Mouse (Mus musculus): ENCODE results near the gene Gm614. TPM values are rescaled to one million over a fixed set of nuclear protein-coding genes. Genes with fewer than 3 reads are reported as not detected.
A peak's percentile ranks its signal among the peaks of the same experiment; 100 is the strongest.

Gm614 gene
- polyA plus RNA-seq, 1 experiment: 68.4 TPM

- H3K36me3 ChIP-seq (ENCODE audit: control insufficient read depth, insufficient read depth, low read length): no peaks in the 10 kb centered on the region
- peaks cover 2% of the 10 kb centered on the region; the same call in 1 of the 2 replicates for H3K4me1 ChIP-seq (ENCODE audit: control insufficient read depth, insufficient read depth, low read length)
- no peak overlapping the region for H3K27ac ChIP-seq (ENCODE audit: control insufficient read depth, insufficient read depth, low read depth, low read length)
- no peak for TF ChIP-seq POLR2A (IDR thresholded peaks at IDR 0.05; ENCODE audit: control insufficient read depth, low read depth, low read length)
- no peak for TF ChIP-seq CTCF (IDR thresholded peaks at IDR 0.05; ENCODE audit: control insufficient read depth, insufficient read depth, insufficient replicate concordance, low read depth, low read length)
- no peak overlapping the region for H3K4me3 ChIP-seq (ENCODE audit: control insufficient read depth, low read depth, low read length)
- no peaks in the 10 kb centered on the region for H3K27me3 ChIP-seq (ENCODE audit: control insufficient read depth, insufficient read depth, low read length)
Measured at GRCm38 (mm10) chrX:101256603-101257002, 7.2 kb downstream of the Gm614 start.

GRCm38 (mm10) chrX:101254740-101255139 is 9.1 kb downstream of the Gm614 start:
- no peaks in the 10 kb centered on the region for H3K27me3 ChIP-seq (ENCODE audit: control insufficient read depth, insufficient read depth, low read length)
- TF ChIP-seq CTCF (IDR thresholded peaks at IDR 0.05; ENCODE audit: control insufficient read depth, insufficient read depth, insufficient replicate concordance, low read depth, low read length) (no peak), POLR2A (IDR thresholded peaks at IDR 0.05; ENCODE audit: control insufficient read depth, low read depth, low read length) (no peak)
- peak overlapping the region; percentile 91 for H3K4me3 ChIP-seq (ENCODE audit: control insufficient read depth, low read depth, low read length)
- H3K27ac ChIP-seq (ENCODE audit: control insufficient read depth, insufficient read depth, low read depth, low read length): peak overlapping the region; percentile 24
- H3K36me3 ChIP-seq (ENCODE audit: control insufficient read depth, insufficient read depth, low read length): no peaks in the 10 kb centered on the region
- peaks cover 2% of the 10 kb centered on the region; the same call in 1 of the 2 replicates for H3K4me1 ChIP-seq (ENCODE audit: control insufficient read depth, insufficient read depth, low read length)

- no peaks in the 10 kb centered on the region for H3K27me3 ChIP-seq (ENCODE audit: control insufficient read depth, insufficient read depth, low read length)
- H3K4me3 ChIP-seq (ENCODE audit: control insufficient read depth, low read depth, low read length): peak within 1 kb of the TSS; percentile 91
- peak within 1 kb of the TSS; percentile 24 for H3K27ac ChIP-seq (ENCODE audit: control insufficient read depth, insufficient read depth, low read depth, low read length)
- peaks cover 2% of the 10 kb centered on the region; the same call in 1 of the 2 replicates for H3K4me1 ChIP-seq (ENCODE audit: control insufficient read depth, insufficient read depth, low read length)
- H3K36me3 ChIP-seq (ENCODE audit: control insufficient read depth, insufficient read depth, low read length): no peaks in the 10 kb centered on the region
- TF ChIP-seq CTCF (IDR thresholded peaks at IDR 0.05; ENCODE audit: control insufficient read depth, insufficient read depth, insufficient replicate concordance, low read depth, low read length) (no peak), POLR2A (IDR thresholded peaks at IDR 0.05; ENCODE audit: control insufficient read depth, low read depth, low read length) (no peak)
Measured at GRCm38 (mm10) chrX:101253952-101254729, 9.7 kb downstream of the Gm614 start, which contains the start of gene Foxo4. Gene Foxo4 (plus strand): TSS chrX:101254528.

GRCm38 (mm10) chrX:101245011-101245410 is 18.8 kb downstream of the Gm614 start:
- H3K4me3 ChIP-seq (ENCODE audit: control insufficient read depth, low read depth, low read length): peak overlapping the region; percentile 21; the same call in 1 of the 2 replicates
- TF ChIP-seq POLR2A (IDR thresholded peaks at IDR 0.05; ENCODE audit: control insufficient read depth, low read depth, low read length) (no peak), CTCF (IDR thresholded peaks at IDR 0.05; ENCODE audit: control insufficient read depth, insufficient read depth, insufficient replicate concordance, low read depth, low read length) (no peak)
- no peak overlapping the region for H3K27ac ChIP-seq (ENCODE audit: control insufficient read depth, insufficient read depth, low read depth, low read length)

DNA sequence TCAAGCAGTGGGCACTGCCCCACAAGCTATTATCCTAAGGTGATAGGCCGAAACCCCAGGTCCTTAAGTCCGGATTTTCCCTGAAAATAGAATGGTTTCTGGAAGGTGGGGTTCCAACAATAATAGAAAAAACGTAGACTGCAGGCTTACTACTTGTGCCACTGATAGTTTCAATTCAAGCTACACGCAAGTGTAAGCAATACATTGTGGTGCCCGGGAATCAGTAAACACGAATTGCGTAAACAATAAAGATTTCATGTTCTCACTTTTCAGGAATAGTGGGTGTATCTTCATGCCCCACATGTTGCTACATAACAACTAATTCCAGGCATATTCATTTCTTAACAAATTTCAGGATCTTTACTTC is 41.0 kb downstream of the Gm614 start:
- Histone ChIP-seq H3K27ac (ENCODE audit: control insufficient read depth, insufficient read depth, low read depth, low read length) (no peak overlapping the region), H3K27me3 (ENCODE audit: control insufficient read depth, insufficient read depth, low read length) (no peaks in the 10 kb centered on the region), H3K4me3 (ENCODE audit: control insufficient read depth, low read depth, low read length) (peak overlapping the region; percentile 77), H3K4me1 (ENCODE audit: control insufficient read depth, insufficient read depth, low read length) (peaks cover 2% of the 10 kb centered on the region; the same call in 1 of the 2 replicates), H3K36me3 (ENCODE audit: control insufficient read depth, insufficient read depth, low read length) (no peaks in the 10 kb centered on the region)
- TF ChIP-seq CTCF (IDR thresholded peaks at IDR 0.05; ENCODE audit: control insufficient read depth, insufficient read depth, insufficient replicate concordance, low read depth, low read length) (no peak), POLR2A (IDR thresholded peaks at IDR 0.05; ENCODE audit: control insufficient read depth, low read depth, low read length) (no peak)

More at GRCm38 (mm10) chrX:101245011-101245410, 18.8 kb downstream of the Gm614 start:
- H3K27me3 ChIP-seq (ENCODE audit: control insufficient read depth, insufficient read depth, low read length): no peaks in the 10 kb centered on the region
- no peaks in the 10 kb centered on the region for H3K4me1 ChIP-seq (ENCODE audit: control insufficient read depth, insufficient read depth, low read length)
- no peaks in the 10 kb centered on the region for H3K36me3 ChIP-seq (ENCODE audit: control insufficient read depth, insufficient read depth, low read length)

- H3K27ac ChIP-seq (ENCODE audit: control insufficient read depth, insufficient read depth, low read depth, low read length): peak within 1 kb of the TSS; percentile 55
- H3K27me3 ChIP-seq (ENCODE audit: control insufficient read depth, insufficient read depth, low read length): no peaks in the 10 kb centered on the region
- H3K4me3 ChIP-seq (ENCODE audit: control insufficient read depth, low read depth, low read length): peak within 1 kb of the TSS; percentile 77
- peaks cover 2% of the 10 kb centered on the region; the same call in 1 of the 2 replicates for H3K4me1 ChIP-seq (ENCODE audit: control insufficient read depth, insufficient read depth, low read length)
- H3K36me3 ChIP-seq (ENCODE audit: control insufficient read depth, insufficient read depth, low read length): no peaks in the 10 kb centered on the region
- no peak for TF ChIP-seq POLR2A (IDR thresholded peaks at IDR 0.05; ENCODE audit: control insufficient read depth, low read depth, low read length)
- TF ChIP-seq CTCF (IDR thresholded peaks at IDR 0.05; ENCODE audit: control insufficient read depth, insufficient read depth, insufficient replicate concordance, low read depth, low read length): no peak
Measured at GRCm38 (mm10) chrX:101221834-101222795, 41.7 kb downstream of the Gm614 start, which contains the start of gene Snx12. Gene Snx12 (minus strand): TSS chrX:101222563.

Other genes with a start within 250 kb of the Gm614 start
- 1.4 and 2.0 TPM in 2 replicates for gene Tex11, start 204.3 kb downstream of the Gm614 start, polyA plus RNA-seq (2012; rRNA removed)
- gene Slc7a3, start 178.0 kb downstream of the Gm614 start, polyA plus RNA-seq (2012; rRNA removed): 0.95 and 1.6 TPM in 2 replicates
- gene Snx12, start 41.4 kb downstream of the Gm614 start, polyA plus RNA-seq (2012; rRNA removed): 3.7 and 4.7 TPM in 2 replicates
- 7.0 and 7.3 TPM in 2 replicates for gene Foxo4, start 9.5 kb downstream of the Gm614 start, polyA plus RNA-seq (2012; rRNA removed)
- 0.44 and 0.69 TPM in 2 replicates for gene Il2rg, start 4.3 kb upstream of the Gm614 start, polyA plus RNA-seq (2012; rRNA removed)
- not detected in 2 replicates for gene Gm20489, start 5.0 kb upstream of the Gm614 start, polyA plus RNA-seq (2012; rRNA removed)
- 40.2 and 47.1 TPM in 2 replicates for gene Med12, start 10.0 kb upstream of the Gm614 start, polyA plus RNA-seq (2012; rRNA removed)
- gene Nlgn3, start 35.2 kb upstream of the Gm614 start, polyA plus RNA-seq (2012; rRNA removed): 0.22 and 0.31 TPM in 2 replicates
- 0.69 TPM in 1 of 2 replicates, not detected in the other for gene Gjb1, start 112.4 kb upstream of the Gm614 start, polyA plus RNA-seq (2012; rRNA removed)
- gene Zmym3, start 156.9 kb upstream of the Gm614 start, polyA plus RNA-seq (2012; rRNA removed): 38.6 and 43.4 TPM in 2 replicates
- 16.1 and 16.3 TPM in 2 replicates for gene Nono, start 165.3 kb upstream of the Gm614 start, polyA plus RNA-seq (2012; rRNA removed)
- gene Itgb1bp2, start 185.1 kb upstream of the Gm614 start, polyA plus RNA-seq (2012; rRNA removed): 0.11 TPM in 1 of 2 replicates, not detected in the other

Measured in testis, adult 2 months (tissue).